Mouse (Mus musculus): ENCODE results near the gene Rpf1. TPM values are rescaled to one million over a fixed set of nuclear protein-coding genes. Genes with fewer than 3 reads are reported as not detected.
A peak's percentile ranks its signal among the peaks of the same experiment; 100 is the strongest.

Gene Rpf1
- 55.3 and 61.5 TPM in 2 replicates for polyA plus RNA-seq (2016; fragmentation: Nextera tagmentation; extraction: Ambion mirVana)

- under 1% methylated on average over 76 of the region's 82 CpGs for WGBS
- Histone ChIP-seq H3K9me3 (replicated peaks) (no peaks in the 10 kb centered on the region), H3K4me1 (peaks cover 11% of the 10 kb centered on the region), H3K4me2 (replicated peaks) (peak within 1 kb of the TSS; percentile 71), H3K36me3 (peaks cover 17% of the 10 kb centered on the region; the same call in 1 of the 2 replicates), H3K27me3 (no peaks in the 10 kb centered on the region), H3K9ac (peak within 1 kb of the TSS; percentile 85), H3K4me3 (peak within 1 kb of the TSS; percentile 77), H3K27ac (peak within 1 kb of the TSS; percentile 96)
- peak; percentile 96 for ATAC-seq (ENCODE audit: low FRiP score)
Measured at GRCm38 (mm10) chr3:146520798-146521651, at the start of gene Rpf1. Gene Rpf1, minus strand, starts transcription at chr3:146521429.

DNA sequence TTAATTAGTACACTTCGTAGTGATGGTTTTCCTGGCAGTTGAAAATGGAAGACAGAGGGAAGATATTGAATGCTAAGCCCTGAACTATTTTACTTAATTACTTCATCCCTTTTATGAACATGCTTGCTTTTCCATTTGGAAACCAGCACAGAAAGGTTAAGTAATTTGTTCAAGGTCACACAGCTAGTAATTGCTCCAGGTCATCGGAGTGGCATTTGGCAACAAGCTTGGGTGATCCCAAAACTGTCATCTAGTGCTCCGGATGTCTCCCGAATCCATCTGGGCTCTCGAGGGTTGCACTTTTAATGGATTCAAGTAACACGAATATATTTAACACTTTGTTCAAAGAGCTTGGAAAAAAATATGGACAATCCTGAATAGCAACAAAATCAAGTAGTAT is 49.7 kb upstream of the Rpf1 start:
- Histone ChIP-seq H3K9ac (no peak overlapping the region), H3K27me3 (no peaks in the 10 kb centered on the region), H3K36me3 (no peaks in the 10 kb centered on the region), H3K4me1 (no peaks in the 10 kb centered on the region), H3K4me3 (no peak overlapping the region), H3K4me2 (replicated peaks) (no peak overlapping the region), H3K27ac (no peak overlapping the region), H3K9me3 (replicated peaks) (no peaks in the 10 kb centered on the region)
- ATAC-seq (ENCODE audit: low FRiP score): no peak
- 81% methylated on average over 6 of the region's 6 CpGs for WGBS

GRCm38 (mm10) chr3:146570148-146570782 is 49.0 kb upstream of the Rpf1 start, which contains the start of gene Uox:
Gene Uox, plus strand, starts transcription at chr3:146570426.
- H3K27me3 ChIP-seq: no peaks in the 10 kb centered on the region
- no peak within 1 kb of the TSS for H3K9ac ChIP-seq
- no peak within 1 kb of the TSS for H3K4me3 ChIP-seq
- no peak within 1 kb of the TSS for H3K4me2 ChIP-seq (replicated peaks)
- no peak within 1 kb of the TSS for H3K27ac ChIP-seq
- H3K36me3 ChIP-seq: no peaks in the 10 kb centered on the region
- WGBS: 84% methylated on average over 10 of the region's 10 CpGs
- no peaks in the 10 kb centered on the region for H3K4me1 ChIP-seq
- no peaks in the 10 kb centered on the region for H3K9me3 ChIP-seq (replicated peaks)
- ATAC-seq (ENCODE audit: low FRiP score): no peak

DNA sequence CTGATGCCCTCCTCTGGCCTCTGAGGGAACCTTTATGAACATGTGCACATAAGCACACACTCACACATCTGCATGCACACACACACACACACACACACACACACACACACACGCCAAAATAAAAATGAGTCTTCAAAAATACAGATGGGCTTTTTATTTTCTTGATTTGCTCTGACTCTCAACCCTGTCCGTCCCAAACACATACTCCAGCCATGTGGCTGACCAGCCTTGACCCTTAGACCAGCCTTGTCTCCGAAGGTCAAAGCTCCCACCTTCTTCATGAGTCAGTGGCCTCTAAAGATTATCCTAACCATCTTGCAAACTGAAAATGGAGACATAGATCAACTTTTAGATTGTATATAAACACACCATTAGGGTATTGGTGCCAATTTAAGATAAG is 48.4 kb upstream of the Rpf1 start:
- ATAC-seq (ENCODE audit: low FRiP score): no peak
- H3K9me3 ChIP-seq (replicated peaks): no peaks in the 10 kb centered on the region
- H3K27me3 ChIP-seq: no peaks in the 10 kb centered on the region
- H3K4me3 ChIP-seq: no peak overlapping the region
- WGBS: 92% methylated on average over 3 of the region's 3 CpGs
- no peak overlapping the region for H3K4me2 ChIP-seq (replicated peaks)
- no peaks in the 10 kb centered on the region for H3K4me1 ChIP-seq
- H3K27ac ChIP-seq: no peak overlapping the region
- H3K36me3 ChIP-seq: no peaks in the 10 kb centered on the region
- no peak overlapping the region for H3K9ac ChIP-seq

GRCm38 (mm10) chr3:146567884-146568530 is 46.8 kb upstream of the Rpf1 start:
- Histone ChIP-seq H3K9me3 (replicated peaks) (no peaks in the 10 kb centered on the region), H3K27me3 (no peaks in the 10 kb centered on the region), H3K4me1 (no peaks in the 10 kb centered on the region), H3K36me3 (no peaks in the 10 kb centered on the region), H3K27ac (no peak overlapping the region), H3K9ac (no peak overlapping the region), H3K4me3 (no peak overlapping the region), H3K4me2 (replicated peaks) (no peak overlapping the region)
- 79% methylated on average over 9 of the region's 9 CpGs for WGBS
- no peak for ATAC-seq (ENCODE audit: low FRiP score)

GRCm38 (mm10) chr3:146567366-146567765 is 46.1 kb upstream of the Rpf1 start:
- H3K36me3 ChIP-seq: no peaks in the 10 kb centered on the region
- WGBS: 78% methylated on average over 7 of the region's 7 CpGs
- H3K9me3 ChIP-seq (replicated peaks): no peaks in the 10 kb centered on the region
- H3K4me2 ChIP-seq (replicated peaks): no peak overlapping the region
- H3K4me3 ChIP-seq: no peak overlapping the region
- H3K27me3 ChIP-seq: no peaks in the 10 kb centered on the region; the same call in 1 of the 2 replicates
- H3K27ac ChIP-seq: no peak overlapping the region
- no peak for ATAC-seq (ENCODE audit: low FRiP score)
- no peak overlapping the region for H3K9ac ChIP-seq
- H3K4me1 ChIP-seq: no peaks in the 10 kb centered on the region

DNA sequence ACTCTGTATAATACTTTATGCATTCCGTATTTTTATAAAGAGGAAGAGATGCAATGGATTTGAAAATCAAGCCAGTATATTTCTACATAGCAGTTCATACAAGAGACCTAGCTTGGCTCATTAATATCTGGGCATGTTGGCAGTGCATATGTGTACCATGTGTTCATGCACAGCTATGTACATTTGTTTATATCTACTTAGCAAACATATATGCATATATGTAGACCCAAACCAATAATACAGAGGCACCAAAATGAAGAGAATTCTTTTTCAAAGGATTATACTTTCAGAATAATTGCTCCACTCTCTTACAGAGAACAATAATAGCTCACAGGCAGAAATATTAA is 43.8 kb upstream of the Rpf1 start:
- 86% methylated on average over 1 of the region's 1 CpGs for WGBS
- no peak overlapping the region for H3K27ac ChIP-seq
- ATAC-seq (ENCODE audit: low FRiP score): no peak
- no peaks in the 10 kb centered on the region for H3K4me1 ChIP-seq
- H3K4me2 ChIP-seq (replicated peaks): no peak overlapping the region
- no peak overlapping the region for H3K4me3 ChIP-seq
- no peaks in the 10 kb centered on the region for H3K36me3 ChIP-seq
- H3K9ac ChIP-seq: no peak overlapping the region
- H3K9me3 ChIP-seq (replicated peaks): no peaks in the 10 kb centered on the region
- H3K27me3 ChIP-seq: no peaks in the 10 kb centered on the region; the same call in 1 of the 2 replicates

GRCm38 (mm10) chr3:146564268-146565064 is 43.2 kb upstream of the Rpf1 start:
- no peak overlapping the region for H3K9ac ChIP-seq
- H3K4me3 ChIP-seq: no peak overlapping the region
- 33% methylated on average over 14 of the region's 14 CpGs for WGBS
- no peaks in the 10 kb centered on the region for H3K36me3 ChIP-seq
- H3K27me3 ChIP-seq: no peaks in the 10 kb centered on the region; the same call in 1 of the 2 replicates
- H3K9me3 ChIP-seq (replicated peaks): no peaks in the 10 kb centered on the region
- peak; percentile 64; the same call in 1 of the 2 replicates for ATAC-seq (ENCODE audit: low FRiP score)
- H3K4me2 ChIP-seq (replicated peaks): peak overlapping the region; percentile 17; the same call in 1 of the 2 replicates
- H3K27ac ChIP-seq: no peak overlapping the region
- H3K4me1 ChIP-seq: no peaks in the 10 kb centered on the region

DNA sequence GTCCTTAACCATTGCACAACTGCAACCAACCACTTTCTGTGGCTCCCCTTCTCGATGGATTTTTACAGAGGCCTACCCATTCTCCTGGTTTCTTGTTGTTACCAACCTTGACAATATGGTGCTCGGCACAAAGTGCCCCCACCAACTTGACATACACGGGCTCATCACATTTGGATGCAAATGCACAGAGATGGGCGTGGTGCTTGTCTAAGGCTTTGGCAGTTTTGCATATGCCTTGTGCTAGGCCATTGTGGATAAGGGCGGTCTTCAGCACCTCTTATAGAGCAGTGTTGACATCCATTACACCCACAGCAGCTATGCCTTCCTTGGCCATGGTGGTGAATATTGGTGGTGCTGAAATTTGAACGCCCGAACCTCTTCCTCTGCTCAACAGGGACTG is 41.7 kb upstream of the Rpf1 start:
- Histone ChIP-seq H3K9ac (no peak overlapping the region), H3K9me3 (replicated peaks) (no peaks in the 10 kb centered on the region), H3K4me2 (replicated peaks) (no peak overlapping the region), H3K4me1 (no peaks in the 10 kb centered on the region), H3K4me3 (no peak overlapping the region), H3K27me3 (no peaks in the 10 kb centered on the region; the same call in 1 of the 2 replicates), H3K27ac (no peak overlapping the region), H3K36me3 (no peaks in the 10 kb centered on the region)
- 90% methylated on average over 7 of the region's 7 CpGs for WGBS
- ATAC-seq (ENCODE audit: low FRiP score): no peak

- 91% methylated on average over 6 of the region's 6 CpGs for WGBS
- H3K9ac ChIP-seq: no peak overlapping the region
- H3K27me3 ChIP-seq: no peaks in the 10 kb centered on the region
- no peaks in the 10 kb centered on the region for H3K36me3 ChIP-seq
- no peak overlapping the region for H3K4me2 ChIP-seq (replicated peaks)
- no peaks in the 10 kb centered on the region for H3K9me3 ChIP-seq (replicated peaks)
- no peak overlapping the region for H3K27ac ChIP-seq
- no peaks in the 10 kb centered on the region for H3K4me1 ChIP-seq
- no peak overlapping the region for H3K4me3 ChIP-seq
- ATAC-seq (ENCODE audit: low FRiP score): no peak
Measured at GRCm38 (mm10) chr3:146557507-146557906, 36.3 kb upstream of the Rpf1 start.

GRCm38 (mm10) chr3:146556567-146556966 is 35.3 kb upstream of the Rpf1 start:
- H3K9me3 ChIP-seq (replicated peaks): no peaks in the 10 kb centered on the region
- H3K27ac ChIP-seq: no peak overlapping the region
- H3K4me3 ChIP-seq: no peak overlapping the region
- no peaks in the 10 kb centered on the region for H3K4me1 ChIP-seq
- H3K4me2 ChIP-seq (replicated peaks): no peak overlapping the region
- 85% methylated on average over 1 of the region's 1 CpGs for WGBS
- H3K9ac ChIP-seq: no peak overlapping the region
- H3K27me3 ChIP-seq: no peaks in the 10 kb centered on the region
- no peak for ATAC-seq (ENCODE audit: low FRiP score)
- no peaks in the 10 kb centered on the region for H3K36me3 ChIP-seq

DNA sequence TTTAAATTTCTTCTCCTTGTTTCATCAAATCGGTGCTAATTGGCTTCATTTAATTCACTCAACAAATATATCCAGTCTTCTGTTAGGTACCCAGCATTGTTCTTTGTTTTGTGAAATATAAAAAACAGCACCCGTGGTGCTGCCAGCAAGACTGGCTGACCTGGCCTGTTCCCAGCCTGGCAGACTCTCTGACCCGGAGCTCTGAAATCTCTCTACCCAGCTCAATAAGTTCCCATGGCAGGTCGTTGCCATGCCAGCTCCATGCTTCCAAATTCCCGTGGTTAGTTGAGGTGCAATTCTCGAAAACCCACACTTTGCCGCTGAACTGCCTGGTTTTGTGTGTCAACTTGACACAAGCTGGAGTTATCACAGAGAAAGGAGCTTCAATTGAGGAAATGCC is 33.6 kb upstream of the Rpf1 start:
- Histone ChIP-seq H3K36me3 (no peaks in the 10 kb centered on the region), H3K9me3 (replicated peaks) (no peaks in the 10 kb centered on the region), H3K27ac (no peak overlapping the region), H3K4me1 (no peaks in the 10 kb centered on the region), H3K9ac (no peak overlapping the region), H3K4me2 (replicated peaks) (no peak overlapping the region), H3K4me3 (no peak overlapping the region), H3K27me3 (no peaks in the 10 kb centered on the region)
- WGBS: 86% methylated on average over 7 of the region's 7 CpGs
- no peak for ATAC-seq (ENCODE audit: low FRiP score)

All from hindbrain, embryonic 12.5 days (tissue).